Mouse (Mus musculus) T-helper 2 cell (primary cell): ENCODE data around the gene Gm17949.
"Not testable (repeated sequence)": the region's sequence is repeated elsewhere in the genome, so short reads cannot be mapped to it uniquely, and the experiment has no call there.

Source experiments
- in situ Hi-C: fragments of 300-600 bp; cut with MboI, MseI; formaldehyde crosslinking; loops from one replicate; pipeline ENCODE4 v1.15.1; 2025; ENCODE audit warnings: high pct_unique_total_duplicates

Gene Gm17949

GRCm38 (mm10) chr17:57038978-57039377, 27.7 kb downstream of the Gm17949 start:
- in situ Hi-C loops, result no loop called here

GRCm38 (mm10) chr17:57041554-57041953, 30.3 kb downstream of the Gm17949 start, which contains the start of gene Slc25a41:
Slc25a41 (minus strand) TSS chr17:57041654.
- in situ Hi-C loops, result no loop called here

GRCm38 (mm10) chr17:57047406-57047805, 36.1 kb downstream of the Gm17949 start:
- in situ Hi-C loops, result no loop called here

- in situ Hi-C loops, result no loop called here
Measured at GRCm38 (mm10) chr17:57048816-57049215, 37.5 kb downstream of the Gm17949 start.

GRCm38 (mm10) chr17:57051679-57052078, 40.4 kb downstream of the Gm17949 start:
- in situ Hi-C loops, result not testable (repeated sequence)

GRCm38 (mm10) chr17:57056246-57056645, 45.0 kb downstream of the Gm17949 start:
- in situ Hi-C loops, result no loop called here

GRCm38 (mm10) chr17:57058891-57059485, 47.7 kb downstream of the Gm17949 start, which contains the start of gene Crb3:
Crb3 (plus strand) TSS chr17:57059105.
- in situ Hi-C loops, result no loop called here

- in situ Hi-C loops, result no loop called here
Measured at GRCm38 (mm10) chr17:57059486-57059977, 48.3 kb downstream of the Gm17949 start, which contains the start of gene Slc25a23. Slc25a23 (minus strand) TSS chr17:57059863.

GRCm38 (mm10) chr17:57060231-57060801, 49.0 kb downstream of the Gm17949 start:
- in situ Hi-C loops, result no loop called here

GRCm38 (mm10) chr17:57061069-57061468, 49.8 kb downstream of the Gm17949 start:
- in situ Hi-C loops, result no loop called here

GRCm38 (mm10) chr17:57062011-57062521, 50.8 kb downstream of the Gm17949 start:
- in situ Hi-C loops, result no loop called here

GRCm38 (mm10) chr17:57062548-57062947, 51.3 kb downstream of the Gm17949 start:
- in situ Hi-C loops, result no loop called here

- in situ Hi-C loops, result no loop called here
Measured at GRCm38 (mm10) chr17:57063031-57063430, 51.8 kb downstream of the Gm17949 start.

- in situ Hi-C loops, result no loop called here
Measured at GRCm38 (mm10) chr17:57066908-57067307, 55.6 kb downstream of the Gm17949 start.

GRCm38 (mm10) chr17:57070272-57070671, 59.0 kb downstream of the Gm17949 start:
- in situ Hi-C loops, result no loop called here

GRCm38 (mm10) chr17:57070699-57071098, 59.4 kb downstream of the Gm17949 start:
- in situ Hi-C loops, result no loop called here
